Mouse (Mus musculus): ENCODE measurements around the gene 2210016L21Rik. TPM values are rescaled to one million over a fixed set of nuclear protein-coding genes. Genes with fewer than 3 reads are reported as not detected.
A peak's percentile ranks its signal among the peaks of the same experiment; 100 is the strongest.

The 2210016L21Rik gene
- polyA plus RNA-seq (2014; fragmentation: Nextera tagmentation; extraction: Ambion mirVana), result 50.7 and 58.4 TPM in 2 replicates

DNA sequence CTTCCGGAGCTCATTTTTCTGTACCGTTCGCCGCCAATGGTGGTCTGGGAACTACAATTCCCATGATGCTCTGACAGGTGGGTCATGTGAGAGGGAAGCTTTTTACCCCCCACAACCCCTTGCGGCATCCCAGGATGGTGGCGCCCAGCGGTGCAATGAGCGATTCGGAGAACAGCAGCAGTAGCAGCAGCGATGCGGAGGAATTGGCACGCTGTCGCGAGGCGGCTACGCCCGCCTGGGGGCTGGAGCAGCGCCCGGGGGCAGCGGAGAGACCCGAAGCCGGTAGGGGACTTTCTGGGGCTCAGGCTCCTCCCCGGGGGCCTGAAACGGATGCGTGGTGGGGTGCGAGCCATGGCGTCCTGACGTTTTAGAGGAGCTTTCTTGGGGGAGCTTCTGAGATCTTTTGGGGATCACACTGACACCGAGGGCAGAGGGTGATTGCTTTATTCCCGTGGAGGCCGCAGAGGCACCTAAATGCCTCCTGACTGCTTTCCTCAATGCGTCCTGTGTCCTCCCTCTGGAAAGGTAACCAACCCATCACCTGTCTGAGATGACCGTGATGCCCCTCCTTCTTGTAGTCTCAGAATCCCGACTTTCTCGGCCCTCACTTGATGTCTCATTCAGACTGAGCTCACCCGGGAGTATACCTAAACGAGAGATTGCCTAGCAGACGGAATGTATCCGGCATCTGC is at the start of gene 2210016L21Rik:
Gene 2210016L21Rik (plus strand): TSS at position 85 of the 692 bp plus-strand sequence.
- Histone ChIP-seq H3K36me3 (replicated peaks; ENCODE audit: control insufficient read depth, insufficient read depth, low read depth, low read length) (no peaks in the 10 kb centered on the region; the same call in 1 of the 2 replicates), H3K27ac (replicated peaks; ENCODE audit: low read depth, low read length) (peak within 1 kb of the TSS; percentile 69), H3K4me3 (ENCODE audit: low read depth, low read length) (peak within 1 kb of the TSS; percentile 89), H3K4me1 (ENCODE audit: control insufficient read depth, insufficient read depth, low read length) (no peaks in the 10 kb centered on the region; the same call in 1 of the 2 replicates), H3K27me3 (ENCODE audit: control insufficient read depth, insufficient read depth, low read length) (no peaks in the 10 kb centered on the region), H3K9ac (replicated peaks; ENCODE audit: low read length) (peak within 1 kb of the TSS; percentile 90), H3K9me3 (replicated peaks; ENCODE audit: control insufficient read depth, low read length) (no peaks in the 10 kb centered on the region), H3K4me2 (ENCODE audit: low read depth, low read length) (peak within 1 kb of the TSS; percentile 76)
- DNase-seq (ENCODE audit: low spot score), result peak; percentile 95
- peak; percentile 85 for ATAC-seq (replicated peaks; ENCODE audit: insufficient number of reproducible peaks, low FRiP score, low TSS enrichment, low read depth)
- 1% methylated on average over 39 of the region's 39 CpGs for WGBS

DNA sequence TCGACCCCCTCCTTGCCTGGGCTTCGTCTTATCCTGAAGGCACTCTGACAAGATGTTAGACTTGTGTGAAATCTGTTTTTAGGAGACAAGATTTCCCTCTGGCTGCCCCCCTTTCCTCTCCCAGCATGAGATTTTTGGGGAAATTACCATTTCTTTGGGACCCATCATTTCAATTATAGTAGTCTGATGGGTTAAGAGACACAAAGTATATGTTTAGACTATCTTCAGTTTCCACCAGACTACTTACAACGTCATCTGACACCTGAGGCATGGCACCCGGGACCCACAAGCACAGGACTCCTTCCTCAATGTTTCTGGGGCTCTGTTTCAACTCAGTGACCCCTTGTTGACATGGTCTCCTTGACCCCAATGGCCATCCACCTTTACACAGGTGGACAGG is 46.4 kb upstream of the 2210016L21Rik start:
- no peaks in the 10 kb centered on the region for H3K36me3 ChIP-seq (replicated peaks; ENCODE audit: control insufficient read depth, insufficient read depth, low read depth, low read length)
- no peaks in the 10 kb centered on the region for H3K9me3 ChIP-seq (replicated peaks; ENCODE audit: control insufficient read depth, low read length)
- H3K4me3 ChIP-seq (ENCODE audit: low read depth, low read length), result no peak overlapping the region
- ATAC-seq (replicated peaks; ENCODE audit: insufficient number of reproducible peaks, low FRiP score, low TSS enrichment, low read depth) (no peak), DNase-seq (ENCODE audit: low spot score) (no peak)
- H3K27me3 ChIP-seq (ENCODE audit: control insufficient read depth, insufficient read depth, low read length), result no peaks in the 10 kb centered on the region
- H3K4me1 ChIP-seq (ENCODE audit: control insufficient read depth, insufficient read depth, low read length), result 0 out of 2 replicates have a peak, but pooled peaks cover 2% of the 10 kb centered on the region
- H3K9ac ChIP-seq (replicated peaks; ENCODE audit: low read length), result no peak overlapping the region
- WGBS, result 81% methylated on average over 4 of the region's 4 CpGs
- no peak overlapping the region for H3K4me2 ChIP-seq (ENCODE audit: low read depth, low read length)
- H3K27ac ChIP-seq (replicated peaks; ENCODE audit: low read depth, low read length), result no peak overlapping the region

GRCm38 (mm10) chr5:114896688-114897373 is 45.1 kb upstream of the 2210016L21Rik start, which contains the start of gene Oasl2:
Gene Oasl2, plus strand, starts transcription at chr5:114896936.
- Histone ChIP-seq H3K27me3 (ENCODE audit: control insufficient read depth, insufficient read depth, low read length) (no peaks in the 10 kb centered on the region), H3K4me1 (ENCODE audit: control insufficient read depth, insufficient read depth, low read length) (0 out of 2 replicates have a peak, but pooled peaks cover 2% of the 10 kb centered on the region), H3K9me3 (replicated peaks; ENCODE audit: control insufficient read depth, low read length) (no peaks in the 10 kb centered on the region), H3K9ac (replicated peaks; ENCODE audit: low read length) (0 out of 2 replicates have a peak within 1 kb of the TSS, but pooled peaks have one; percentile 18), H3K4me2 (ENCODE audit: low read depth, low read length) (no peak within 1 kb of the TSS; the same call in 1 of the 2 replicates), H3K36me3 (replicated peaks; ENCODE audit: control insufficient read depth, insufficient read depth, low read depth, low read length) (no peaks in the 10 kb centered on the region), H3K4me3 (ENCODE audit: low read depth, low read length) (no peak within 1 kb of the TSS), H3K27ac (replicated peaks; ENCODE audit: low read depth, low read length) (no peak within 1 kb of the TSS)
- DNase-seq (ENCODE audit: low spot score), result no peak
- ATAC-seq (replicated peaks; ENCODE audit: insufficient number of reproducible peaks, low FRiP score, low TSS enrichment, low read depth), result no peak
- WGBS, result 58% methylated on average over 13 of the region's 13 CpGs

DNA sequence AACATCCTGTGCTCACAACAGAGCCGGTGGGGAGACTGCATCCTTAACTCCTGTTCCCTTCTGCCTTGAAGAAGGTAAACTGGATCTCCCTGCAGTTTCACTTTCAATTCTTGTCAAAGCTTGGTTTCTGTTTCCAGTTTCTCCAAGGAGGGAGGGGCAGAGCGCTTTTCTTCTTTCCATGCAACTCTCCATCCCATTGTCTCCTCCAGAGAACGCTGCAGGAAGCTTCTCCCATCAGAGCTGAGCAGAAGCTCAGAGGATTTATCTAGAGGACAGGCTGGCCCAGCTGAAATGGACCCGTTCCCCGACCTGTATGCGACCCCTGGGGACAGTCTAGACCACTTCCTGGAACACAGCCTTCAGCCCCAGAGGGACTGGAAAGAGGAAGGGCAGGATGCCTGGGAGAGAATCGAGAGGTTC is 44.6 kb upstream of the 2210016L21Rik start:
- H3K27me3 ChIP-seq (ENCODE audit: control insufficient read depth, insufficient read depth, low read length), result no peaks in the 10 kb centered on the region
- whole genome bisulfite sequencing, result 12% methylated on average over 7 of the region's 7 CpGs
- H3K9me3 ChIP-seq (replicated peaks; ENCODE audit: control insufficient read depth, low read length), result no peaks in the 10 kb centered on the region
- H3K4me1 ChIP-seq (ENCODE audit: control insufficient read depth, insufficient read depth, low read length), result 0 out of 2 replicates have a peak, but pooled peaks cover 2% of the 10 kb centered on the region
- H3K36me3 ChIP-seq (replicated peaks; ENCODE audit: control insufficient read depth, insufficient read depth, low read depth, low read length), result no peaks in the 10 kb centered on the region
- no peak overlapping the region for H3K4me3 ChIP-seq (ENCODE audit: low read depth, low read length)
- 0 out of 2 replicates have a peak overlapping the region, but pooled peaks have one; percentile 18 for H3K9ac ChIP-seq (replicated peaks; ENCODE audit: low read length)
- DNase-seq (ENCODE audit: low spot score), result peak; percentile 12
- no peak overlapping the region; the same call in 1 of the 2 replicates for H3K4me2 ChIP-seq (ENCODE audit: low read depth, low read length)
- no peak for ATAC-seq (replicated peaks; ENCODE audit: insufficient number of reproducible peaks, low FRiP score, low TSS enrichment, low read depth)
- no peak overlapping the region for H3K27ac ChIP-seq (replicated peaks; ENCODE audit: low read depth, low read length)

- ATAC-seq (replicated peaks; ENCODE audit: insufficient number of reproducible peaks, low FRiP score, low TSS enrichment, low read depth), result no peak
- H3K27me3 ChIP-seq (ENCODE audit: control insufficient read depth, insufficient read depth, low read length), result no peaks in the 10 kb centered on the region
These were observed 43.1 kb upstream of the 2210016L21Rik start for GRCm38 (mm10) chr5:114898857-114899256.

DNA sequence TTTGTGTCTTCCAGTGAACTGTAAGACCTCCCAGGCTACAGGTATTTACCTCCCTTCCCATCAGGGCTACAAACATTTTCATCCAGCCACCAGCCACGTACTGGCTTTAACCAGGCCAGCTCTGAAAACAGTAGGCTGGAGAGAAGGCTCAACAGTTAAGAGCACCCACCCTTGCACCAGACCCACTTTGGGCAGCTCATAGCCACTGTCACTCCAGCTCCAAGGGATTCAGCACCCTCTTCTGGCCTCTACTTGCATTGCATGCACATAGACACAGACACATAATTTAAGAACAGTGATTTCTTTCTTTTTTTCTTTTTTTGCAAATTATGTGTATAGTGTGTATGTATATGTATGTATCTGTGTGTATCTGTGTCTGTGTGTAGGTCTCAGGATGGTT is 39.5 kb upstream of the 2210016L21Rik start:
- H3K27me3 ChIP-seq (ENCODE audit: control insufficient read depth, insufficient read depth, low read length), result no peaks in the 10 kb centered on the region
- H3K27ac ChIP-seq (replicated peaks; ENCODE audit: low read depth, low read length), result no peak overlapping the region
- ATAC-seq (replicated peaks; ENCODE audit: insufficient number of reproducible peaks, low FRiP score, low TSS enrichment, low read depth) (no peak), DNase-seq (ENCODE audit: low spot score) (peak; percentile 69)
- no peak overlapping the region for H3K4me3 ChIP-seq (ENCODE audit: low read depth, low read length)
- H3K4me1 ChIP-seq (ENCODE audit: control insufficient read depth, insufficient read depth, low read length), result 0 out of 2 replicates have a peak, but pooled peaks cover 2% of the 10 kb centered on the region
- H3K36me3 ChIP-seq (replicated peaks; ENCODE audit: control insufficient read depth, insufficient read depth, low read depth, low read length), result no peaks in the 10 kb centered on the region
- WGBS, result 25% methylated on average over 1 of the region's 1 CpGs
- no peak overlapping the region for H3K4me2 ChIP-seq (ENCODE audit: low read depth, low read length)
- H3K9ac ChIP-seq (replicated peaks; ENCODE audit: low read length), result no peak overlapping the region
- H3K9me3 ChIP-seq (replicated peaks; ENCODE audit: control insufficient read depth, low read length), result no peaks in the 10 kb centered on the region

More at GRCm38 (mm10) chr5:114898857-114899256, 43.1 kb upstream of the 2210016L21Rik start:
- H3K27ac ChIP-seq (replicated peaks; ENCODE audit: low read depth, low read length), result no peak overlapping the region
- 71% methylated on average over 7 of the region's 7 CpGs for WGBS
- H3K9me3 ChIP-seq (replicated peaks; ENCODE audit: control insufficient read depth, low read length), result no peaks in the 10 kb centered on the region
- no peak overlapping the region for H3K4me3 ChIP-seq (ENCODE audit: low read depth, low read length)
- H3K4me1 ChIP-seq (ENCODE audit: control insufficient read depth, insufficient read depth, low read length), result 0 out of 2 replicates have a peak, but pooled peaks cover 2% of the 10 kb centered on the region
- no peak overlapping the region for H3K9ac ChIP-seq (replicated peaks; ENCODE audit: low read length)
- no peak overlapping the region for H3K4me2 ChIP-seq (ENCODE audit: low read depth, low read length)
- no peaks in the 10 kb centered on the region for H3K36me3 ChIP-seq (replicated peaks; ENCODE audit: control insufficient read depth, insufficient read depth, low read depth, low read length)
- no peak for DNase-seq (ENCODE audit: low spot score)

DNA sequence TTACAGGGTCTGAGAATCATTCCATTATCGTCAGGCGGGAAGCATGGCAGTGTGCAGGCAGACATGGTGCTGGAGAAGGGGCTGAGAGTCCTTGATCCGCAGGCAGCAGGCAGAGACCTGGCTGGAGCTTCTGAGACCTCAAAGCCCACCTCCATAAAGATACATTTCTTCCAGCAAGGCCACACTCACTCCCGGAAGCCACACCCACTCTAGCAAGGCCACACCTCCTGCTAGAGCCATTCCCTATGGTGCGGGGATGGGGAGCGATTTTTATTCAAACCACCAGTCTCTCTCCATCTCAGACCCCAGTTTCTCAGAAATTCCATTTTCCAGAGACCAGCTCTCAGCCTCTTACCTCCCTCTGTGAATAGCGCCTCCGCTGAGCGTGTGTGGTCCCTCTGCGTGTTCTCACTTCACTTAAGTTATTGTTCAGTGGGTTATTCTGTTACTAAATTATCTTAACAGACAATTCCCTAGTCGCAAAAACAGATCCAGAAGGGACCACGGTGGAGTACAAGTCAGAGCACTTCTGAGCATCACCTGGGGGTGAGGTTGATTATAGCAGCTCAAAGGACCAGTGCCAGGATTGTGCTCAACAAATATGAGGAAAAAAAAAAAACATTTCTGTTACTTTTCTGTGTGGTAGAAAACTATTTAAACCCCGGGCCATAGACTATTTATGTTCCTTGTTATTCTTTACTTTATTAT is 33.2 kb upstream of the 2210016L21Rik start:
- 53% methylated on average over 13 of the region's 13 CpGs for WGBS
- H3K27ac ChIP-seq (replicated peaks; ENCODE audit: low read depth, low read length), result no peak overlapping the region
- no peak overlapping the region for H3K4me3 ChIP-seq (ENCODE audit: low read depth, low read length)
- no peak overlapping the region for H3K4me2 ChIP-seq (ENCODE audit: low read depth, low read length)
- H3K27me3 ChIP-seq (ENCODE audit: control insufficient read depth, insufficient read depth, low read length), result no peaks in the 10 kb centered on the region
- ATAC-seq (replicated peaks; ENCODE audit: insufficient number of reproducible peaks, low FRiP score, low TSS enrichment, low read depth) (no peak), DNase-seq (ENCODE audit: low spot score) (peak; percentile 14)
- H3K9ac ChIP-seq (replicated peaks; ENCODE audit: low read length), result no peak overlapping the region
- H3K36me3 ChIP-seq (replicated peaks; ENCODE audit: control insufficient read depth, insufficient read depth, low read depth, low read length), result no peaks in the 10 kb centered on the region
- H3K4me1 ChIP-seq (ENCODE audit: control insufficient read depth, insufficient read depth, low read length), result no peaks in the 10 kb centered on the region
- no peaks in the 10 kb centered on the region for H3K9me3 ChIP-seq (replicated peaks; ENCODE audit: control insufficient read depth, low read length)
